Mouse (Mus musculus): ENCODE results near the gene Lck. TPM values are rescaled to one million over a fixed set of nuclear protein-coding genes. Genes with fewer than 3 reads are reported as not detected.

Gene Lck
- total and polyA plus RNA-seq, 3 experiments, result 67.2 to 138 (median 70.0) TPM

GRCm38 (mm10) chr4:129561184-129561583, 12.3 kb downstream of the Lck start:
- no peak for DNase-seq (ENCODE audit: extremely low read depth)
- Histone ChIP-seq H3K79me2 (replicated peaks; ENCODE audit: control insufficient read depth, extremely low read depth, insufficient read depth, poor library complexity, severe bottlenecking) (no peaks in the 10 kb centered on the region; the same call in 1 of the 2 replicates), H3K27ac (ENCODE audit: insufficient read depth, low read depth) (no peak overlapping the region), H3K4me3 (replicated peaks in 1 of 3; ENCODE audit: low read depth in 2 of 3, low read length in 2 of 3, poor library complexity in 1 of 3) (no peak overlapping the region), H3K9me3 (replicated peaks; ENCODE audit: low read length) (no peaks in the 10 kb centered on the region), H3K36me3 (replicated peaks in 1 of 2; ENCODE audit: control insufficient read depth in 1 of 2, insufficient read depth in 1 of 2, low read length in 1 of 2) (peaks cover 0 to under 1% of the 10 kb centered on the region in 2 experiments), H3K9ac (ENCODE audit: insufficient read depth, low read depth) (no peak overlapping the region), H3K4me1 (ENCODE audit: control insufficient read depth in 1 of 2, insufficient read depth in 2 of 2) (peaks cover under 1 to 17% of the 10 kb centered on the region in 2 experiments), H3K4me2 (ENCODE audit: insufficient read depth, low read depth, poor library complexity, severe bottlenecking) (no peak overlapping the region), H3K27me3 (replicated peaks) (no peaks in the 10 kb centered on the region)
- dilution Hi-C loops (cut with MboI; ENCODE audit: extremely low pct_ligation_motif_present, extremely low pct_unique_long_range_greater_than_20kb, low sequenced_read_pairs) (no loop called here), in situ Hi-C loops (cut with MboI; ENCODE audit: low pct_ligation_motif_present, low pct_unique_long_range_greater_than_20kb, low sequenced_read_pairs) (no loop called here)
- TF ChIP-seq MXI1 (IDR thresholded peaks at IDR 0.05; ENCODE audit: low read depth, low read length), result no peak
- TF ChIP-seq PAX5 (IDR thresholded peaks at IDR 0.05; ENCODE audit: low read length), result no peak
- TF ChIP-seq GABPA (IDR thresholded peaks at IDR 0.05; ENCODE audit: insufficient replicate concordance, low read depth, low read length), result no peak

- H3K4me3 ChIP-seq (replicated peaks in 1 of 3; ENCODE audit: low read depth in 2 of 3, low read length in 2 of 3, poor library complexity in 1 of 3), result peak overlapping the region; percentile 63 to 69 (median 69)
Measured at GRCm38 (mm10) chr4:129558321-129558955, 15.0 kb downstream of the Lck start.

More at GRCm38 (mm10) chr4:129558321-129558955, 15.0 kb downstream of the Lck start:
- Histone ChIP-seq H3K9me3 (replicated peaks; ENCODE audit: low read length) (no peaks in the 10 kb centered on the region), H3K27me3 (replicated peaks) (no peaks in the 10 kb centered on the region), H3K9ac (ENCODE audit: insufficient read depth, low read depth) (peak overlapping the region; percentile 85), H3K79me2 (replicated peaks; ENCODE audit: control insufficient read depth, extremely low read depth, insufficient read depth, poor library complexity, severe bottlenecking) (no peaks in the 10 kb centered on the region; the same call in 1 of the 2 replicates), H3K4me2 (ENCODE audit: insufficient read depth, low read depth, poor library complexity, severe bottlenecking) (peak overlapping the region; percentile 95), H3K4me1 (ENCODE audit: control insufficient read depth in 1 of 2, insufficient read depth in 2 of 2) (peaks cover 6 to 34% of the 10 kb centered on the region in 2 experiments), H3K36me3 (replicated peaks in 1 of 2; ENCODE audit: control insufficient read depth in 1 of 2, insufficient read depth in 1 of 2, low read length in 1 of 2) (peaks cover 4 to 21% of the 10 kb centered on the region in 2 experiments), H3K27ac (ENCODE audit: insufficient read depth, low read depth) (peak overlapping the region; percentile 83)
- dilution Hi-C loops (cut with MboI; ENCODE audit: extremely low pct_ligation_motif_present, extremely low pct_unique_long_range_greater_than_20kb, low sequenced_read_pairs), result no loop called here
- peak; percentile 62 for DNase-seq (ENCODE audit: extremely low read depth)
- in situ Hi-C loops (cut with MboI; ENCODE audit: low pct_ligation_motif_present, low pct_unique_long_range_greater_than_20kb, low sequenced_read_pairs), result no loop called here
- TF ChIP-seq RCOR1 (conservative IDR thresholded peaks at IDR 0.05; ENCODE audit: low read depth, low read length), result peak; percentile 75; the same call in 1 of the 2 replicates
- TF ChIP-seq CHD1 (IDR thresholded peaks at IDR 0.05; ENCODE audit: low read depth, low read length), result peak; percentile 75; the same call in 1 of the 2 replicates
- TF ChIP-seq ELF1 (IDR thresholded peaks at IDR 0.05; ENCODE audit: low read depth, low read length), result peak; percentile 41; the same call in 1 of the 2 replicates
- TF ChIP-seq RAD21 (IDR thresholded peaks at IDR 0.05; ENCODE audit: low read depth, low read length), result no peak; the same call in 1 of the 2 replicates
- peak; percentile 3; the same call in 1 of the 2 replicates for TF ChIP-seq IRF4 (IDR thresholded peaks at IDR 0.05; ENCODE audit: low read depth, low read length)
- TF ChIP-seq UBTF (IDR thresholded peaks at IDR 0.05; ENCODE audit: low read depth, low read length), result peak; percentile 53; the same call in 1 of the 2 replicates
- TF ChIP-seq POLR2AphosphoS2 (IDR thresholded peaks at IDR 0.05; ENCODE audit: low read depth, low read length), result no peak
- 0 out of 2 replicates have a peak, but pooled peaks have one; percentile 14 for TF ChIP-seq MYC (IDR thresholded peaks at IDR 0.05; ENCODE audit: low read depth, low read length)
- peak; percentile 42; the same call in 1 of the 2 replicates for TF ChIP-seq TCF12 (IDR thresholded peaks at IDR 0.05; ENCODE audit: low read depth, low read length)
- TF ChIP-seq ZMIZ1 (IDR thresholded peaks at IDR 0.05; ENCODE audit: low read depth, low read length), result peak; percentile 50; the same call in 1 of the 2 replicates
- no peak; the same call in 1 of the 2 replicates for TF ChIP-seq BHLHE40 (IDR thresholded peaks at IDR 0.05; ENCODE audit: low read depth, low read length)
- TF ChIP-seq SIN3A (IDR thresholded peaks at IDR 0.05; ENCODE audit: low read length), result peak; percentile 41; the same call in 1 of the 2 replicates
- no peak for TF ChIP-seq TBP (conservative IDR thresholded peaks at IDR 0.05; ENCODE audit: low read depth, low read length)
- TF ChIP-seq CTCF (conservative IDR thresholded peaks at IDR 0.05 in 1 of 2, IDR thresholded peaks at IDR 0.05 in 1 of 2; ENCODE audit: low read depth in 2 of 2, low read length in 2 of 2), result no peak
- TF ChIP-seq HCFC1 (IDR thresholded peaks at IDR 0.05; ENCODE audit: low read depth, low read length), result peak; percentile 25; the same call in 1 of the 2 replicates
- no peak for TF ChIP-seq USF1 (IDR thresholded peaks at IDR 0.05; ENCODE audit: low read depth, low read length)
- peak; percentile 74; the same call in 1 of the 2 replicates for TF ChIP-seq MAZ (IDR thresholded peaks at IDR 0.05; ENCODE audit: low read depth, low read length)
- 0 out of 2 replicates have a peak, but pooled peaks have one; percentile 33 for TF ChIP-seq NELFE (IDR thresholded peaks at IDR 0.05; ENCODE audit: low read depth, low read length)
- TF ChIP-seq E2F4 (IDR thresholded peaks at IDR 0.05; ENCODE audit: insufficient replicate concordance, low read depth, low read length), result 0 out of 2 replicates have a peak, but pooled peaks have one; percentile 27
- TF ChIP-seq MAX (IDR thresholded peaks at IDR 0.05; ENCODE audit: low read length), result 0 out of 2 replicates have a peak, but pooled peaks have one; percentile 23
- peak; percentile 55 for TF ChIP-seq POLR2A (IDR thresholded peaks at IDR 0.05; ENCODE audit: low read depth, low read length)
